Mouse (Mus musculus): ENCODE results near the gene Srebf2. TPM values are rescaled to one million over a fixed set of nuclear protein-coding genes. Genes with fewer than 3 reads are reported as not detected.
A peak's percentile ranks its signal among the peaks of the same experiment; 100 is the strongest.
"Not testable (repeated sequence)": the region's sequence is repeated elsewhere in the genome, so short reads cannot be mapped to it uniquely, and the experiment has no call there.

Gene Srebf2
- total RNA-seq, 2 experiments from 2014 or later: 162 to 165 TPM

- TF ChIP-seq CTCF (conservative IDR thresholded peaks at IDR 0.05): no peak
- Histone ChIP-seq H3K27ac (no peak overlapping the region), H3K4me3 (no peak overlapping the region)
- DNase-seq (ENCODE audit: low spot score in 2 of 2): no peak
Observed at GRCm38 (mm10) chr15:82230098-82230611, 83.2 kb downstream of the Srebf2 start.

DNA sequence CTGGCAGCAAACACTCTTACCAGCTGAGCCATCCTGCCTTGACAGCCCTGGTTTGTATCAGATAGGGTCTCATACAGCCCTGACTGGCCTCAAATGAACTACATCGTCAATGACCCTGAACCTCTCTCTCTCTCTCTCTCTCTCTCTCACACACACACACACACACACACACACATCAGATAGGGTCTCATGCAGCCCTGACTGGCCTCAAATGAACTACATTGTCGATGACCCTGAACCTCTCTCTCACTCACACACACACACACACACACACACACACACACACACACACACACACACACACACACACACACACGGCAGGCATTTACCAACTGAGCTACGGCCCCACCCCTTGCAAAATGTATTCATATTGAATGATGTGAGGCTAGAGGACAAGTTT lies 84.1 kb downstream of the Srebf2 start:
- DNase-seq (ENCODE audit: low spot score in 2 of 2): no peak
- Histone ChIP-seq H3K27ac (no peak overlapping the region), H3K4me3 (no peak overlapping the region)
- TF ChIP-seq CTCF (conservative IDR thresholded peaks at IDR 0.05): no peak

GRCm38 (mm10) chr15:82231591-82232378 lies 84.8 kb downstream of the Srebf2 start:
- Histone ChIP-seq H3K4me3 (no peak overlapping the region), H3K27ac (no peak overlapping the region)
- DNase-seq (ENCODE audit: low spot score in 2 of 2): peak in 1 of 2 experiments; percentile 55
- peak; percentile 22; the same call in 1 of the 2 replicates for TF ChIP-seq CTCF (conservative IDR thresholded peaks at IDR 0.05)

GRCm38 (mm10) chr15:82232651-82233050 lies 85.7 kb downstream of the Srebf2 start:
- Histone ChIP-seq H3K27ac (no peak overlapping the region), H3K4me3 (no peak overlapping the region)
- TF ChIP-seq CTCF (conservative IDR thresholded peaks at IDR 0.05): no peak
- DNase-seq (ENCODE audit: low spot score in 2 of 2): no peak

DNA sequence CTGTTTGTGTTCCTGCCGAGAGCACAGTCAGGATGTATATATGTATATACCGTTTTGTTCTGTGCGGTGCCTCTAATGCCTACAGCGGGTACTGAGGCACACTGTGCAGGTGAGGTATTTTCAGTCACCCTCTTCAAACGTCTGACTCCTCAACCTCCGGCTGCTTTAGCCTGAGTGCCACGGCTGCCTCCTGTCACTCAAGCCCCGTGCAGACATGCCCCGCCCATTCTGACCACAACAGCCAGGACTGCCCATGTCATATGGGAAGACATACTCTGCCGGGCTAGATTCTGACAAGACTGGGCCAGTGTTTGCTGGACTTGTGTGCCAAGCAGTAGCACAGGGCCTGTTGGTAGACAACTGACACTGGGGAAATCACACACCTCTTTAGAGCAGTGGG lies 88.7 kb downstream of the Srebf2 start:
- Histone ChIP-seq H3K27ac (no peak overlapping the region), H3K4me3 (no peak overlapping the region)
- DNase-seq (ENCODE audit: low spot score in 2 of 2): no peak
- TF ChIP-seq CTCF (conservative IDR thresholded peaks at IDR 0.05): no peak

DNA sequence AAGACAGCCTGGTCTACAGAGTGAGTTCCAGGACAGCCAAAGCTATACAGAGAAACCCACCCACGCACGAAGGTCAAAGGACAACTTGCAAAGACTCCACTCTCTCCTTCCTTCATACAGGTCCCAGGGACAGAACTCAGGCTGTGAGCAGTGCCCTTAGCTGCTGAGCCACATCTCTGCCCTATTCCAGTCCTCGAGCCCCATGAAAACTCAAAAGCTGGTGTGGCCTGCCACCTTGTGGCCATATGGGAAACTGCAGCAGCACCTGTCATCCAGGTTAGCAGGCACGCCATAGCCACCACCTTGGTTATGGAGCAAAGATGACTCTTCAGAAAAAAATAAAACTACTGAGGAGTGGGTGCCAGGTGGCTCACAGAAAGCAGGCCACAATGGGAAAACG lies 89.6 kb downstream of the Srebf2 start:
- Histone ChIP-seq H3K27ac (no peak overlapping the region), H3K4me3 (no peak overlapping the region)
- TF ChIP-seq CTCF (conservative IDR thresholded peaks at IDR 0.05): peak; percentile 100
- peak; percentile 76 to 91 for DNase-seq (ENCODE audit: low spot score in 2 of 2)

- DNase-seq (ENCODE audit: low spot score in 2 of 2): no peak
- H3K27ac ChIP-seq: no peak overlapping the region
- no peak; the same call in 1 of the 2 replicates for TF ChIP-seq CTCF (conservative IDR thresholded peaks at IDR 0.05)
- H3K4me3 ChIP-seq: peak overlapping the region; percentile 85
Observed at GRCm38 (mm10) chr15:82243311-82243710, 96.3 kb downstream of the Srebf2 start.

GRCm38 (mm10) chr15:82243742-82244114 lies 96.7 kb downstream of the Srebf2 start:
- DNase-seq (ENCODE audit: low spot score in 2 of 2): no peak
- no peak for TF ChIP-seq CTCF (conservative IDR thresholded peaks at IDR 0.05)
- H3K27ac ChIP-seq: peak overlapping the region; percentile 43; the same call in 1 of the 2 replicates
- peak overlapping the region; percentile 85 for H3K4me3 ChIP-seq

DNA sequence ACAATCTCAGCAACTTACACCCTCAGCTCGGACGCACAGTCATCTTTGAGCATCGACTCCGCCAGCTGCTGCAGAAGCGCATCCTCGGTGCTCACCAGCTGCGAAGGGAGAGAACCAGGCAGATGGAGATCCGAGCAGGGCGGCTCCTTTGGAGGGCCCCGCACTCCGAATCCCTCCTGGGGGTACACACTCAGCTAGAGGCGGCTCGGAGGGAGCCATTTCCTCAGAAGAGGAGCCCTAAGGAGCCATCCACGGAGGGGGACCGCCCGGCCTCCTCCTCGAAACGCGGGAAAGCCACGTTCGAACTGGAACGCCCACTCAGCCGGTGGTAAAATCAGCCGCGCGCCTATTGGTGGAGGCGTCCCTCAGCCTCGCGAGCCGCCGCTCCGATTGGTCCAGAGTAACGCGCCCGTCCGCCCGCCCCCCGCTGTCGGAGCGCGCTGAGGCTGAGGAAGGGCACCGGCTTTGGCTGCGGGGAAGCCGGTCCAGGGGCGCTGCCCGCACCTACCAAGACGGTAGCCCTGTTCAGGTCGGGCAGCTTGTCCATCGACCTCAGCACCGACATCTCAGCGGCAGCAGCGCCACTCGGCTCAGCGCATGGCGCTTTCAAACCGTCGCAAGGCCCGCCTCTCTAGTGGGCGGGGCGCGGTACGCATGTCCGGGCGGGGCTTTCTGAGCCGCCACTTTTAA lies 97.3 kb downstream of the Srebf2 start, which contains the start of gene Cenpm:
TSS of gene Cenpm (minus strand) at position 634 of the 690 bp plus-strand sequence.
- Histone ChIP-seq H3K4me3 (peak within 1 kb of the TSS; percentile 85), H3K27ac (peak within 1 kb of the TSS; percentile 43)
- TF ChIP-seq CTCF (conservative IDR thresholded peaks at IDR 0.05): peak; percentile 11; the same call in 1 of the 2 replicates
- peak; percentile 89 for DNase-seq (ENCODE audit: low spot score in 2 of 2)

GRCm38 (mm10) chr15:82244805-82245161 lies 97.8 kb downstream of the Srebf2 start:
- peak overlapping the region; percentile 85 for H3K4me3 ChIP-seq
- not testable (repeated sequence) for DNase-seq (ENCODE audit: low spot score in 2 of 2); H3K27ac ChIP-seq

GRCm38 (mm10) chr15:82247131-82247776 lies 100.3 kb downstream of the Srebf2 start:
- no peak for DNase-seq (ENCODE audit: low spot score in 2 of 2)
- Histone ChIP-seq H3K4me3 (no peak overlapping the region), H3K27ac (no peak overlapping the region)
- TF ChIP-seq CTCF (conservative IDR thresholded peaks at IDR 0.05): no peak

DNA sequence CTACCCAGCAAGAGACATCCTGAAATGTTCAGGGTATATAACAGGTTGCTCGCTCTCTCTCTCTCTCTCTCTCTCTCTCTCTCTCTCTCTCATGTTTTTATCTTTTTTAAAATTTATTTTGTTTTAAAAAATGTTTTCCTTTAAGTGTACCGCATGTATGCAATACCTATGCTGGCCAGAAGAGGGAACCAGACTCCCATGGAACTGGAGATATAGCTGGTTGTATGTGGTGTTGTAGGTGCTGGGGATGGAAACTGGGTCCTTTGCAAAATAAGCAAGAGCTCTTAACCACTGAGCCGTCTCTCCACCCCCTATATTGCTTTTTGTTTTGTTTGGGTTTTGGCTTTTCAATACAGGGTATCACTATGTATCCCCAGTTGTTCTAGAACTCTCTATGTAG lies 104.6 kb downstream of the Srebf2 start:
- Histone ChIP-seq H3K4me3 (no peak overlapping the region), H3K27ac (no peak overlapping the region)
- TF ChIP-seq CTCF (conservative IDR thresholded peaks at IDR 0.05): peak; percentile 60
- no peak for DNase-seq (ENCODE audit: low spot score in 2 of 2)

- no peak within 1 kb of the TSS for H3K4me3 ChIP-seq
- no peak within 1 kb of the TSS for H3K27ac ChIP-seq
- no peak for TF ChIP-seq CTCF (conservative IDR thresholded peaks at IDR 0.05)
- no peak for DNase-seq (ENCODE audit: low spot score in 2 of 2)
Observed at GRCm38 (mm10) chr15:82252097-82252496, 105.1 kb downstream of the Srebf2 start, which contains the start of gene 1500009C09Rik. TSS of gene 1500009C09Rik (plus strand) at chr15:82252397.

Small RNAs within 50 kb of the gene (microRNA-seq; reads per million reads assigned to microRNA genes)
- gene Mir33: 17.5 to 17.6 reads per million in 2 experiments

Other genes with a start within 250 kb of the Srebf2 start
- gene Polr3h, start 220.9 kb upstream of the Srebf2 start, total RNA-seq (2021): 10 to 100 TPM; 44.8 to 51.4 TPM
- 10 to 100 TPM; 75.2 to 81.8 TPM for gene Csdc2, start 210.4 kb upstream of the Srebf2 start, total RNA-seq (2021)
- gene Pmm1, start 186.3 kb upstream of the Srebf2 start, total RNA-seq (2021): 100 to 1,000 TPM; 214 to 224 TPM
- not detected for gene 1700029P11Rik, start 166.6 kb upstream of the Srebf2 start, total RNA-seq (2021)
- gene Xrcc6, start 159.3 kb upstream of the Srebf2 start, total RNA-seq (2021): 10 to 100 TPM; 20.6 to 26.3 TPM
- gene Desi1, start 113.3 kb upstream of the Srebf2 start, total RNA-seq (2021): 100 to 1,000 TPM in 1 of 2 experiments, 10 to 100 TPM in 1; 93.9 to 106 TPM
- gene Snu13, start 99.6 kb upstream of the Srebf2 start, total RNA-seq (2021): 100 to 1,000 TPM; 105 to 111 TPM
- gene 4930407I10Rik, start 88.0 kb upstream of the Srebf2 start, total RNA-seq (2021): not detected
- under 1 TPM; 0.26 to 0.44 TPM for gene Mei1, start 77.2 kb upstream of the Srebf2 start, total RNA-seq (2021)
- 10 to 100 TPM; 10.2 to 15.4 TPM for gene Ccdc134, start 19.3 kb upstream of the Srebf2 start, total RNA-seq (2021)
- gene Shisa8, start 65.6 kb downstream of the Srebf2 start, total RNA-seq (2021): 1 to 10 TPM in 1 of 2 experiments, under 1 TPM in 1; 0.95 to 1.2 TPM
- gene Tnfrsf13c, start 77.2 kb downstream of the Srebf2 start, total RNA-seq (2021): under 1 TPM; 0.54 to 0.79 TPM
- gene Cenpm, start 97.6 kb downstream of the Srebf2 start, total RNA-seq (2021): 1 to 10 TPM; 2.5 TPM
- gene 1500009C09Rik, start 105.2 kb downstream of the Srebf2 start, total RNA-seq (2021): 100 to 1,000 TPM; 105 to 108 TPM
- 100 to 1,000 TPM; 652 to 661 TPM for gene Sept3, start 127.7 kb downstream of the Srebf2 start, total RNA-seq (2021)
- gene Wbp2nl, start 151.8 kb downstream of the Srebf2 start, total RNA-seq (2021): not detected
- 10 to 100 TPM; 37.6 to 40.9 TPM for gene Naga, start 191.7 kb downstream of the Srebf2 start, total RNA-seq (2021)
- under 1 TPM; 0.41 to 0.64 TPM for gene Pheta2, start 191.8 kb downstream of the Srebf2 start, total RNA-seq (2021)
- gene Smdt1, start 191.8 kb downstream of the Srebf2 start, total RNA-seq (2021): 100 to 1,000 TPM; 138 to 144 TPM
- 100 to 1,000 TPM; 209 to 211 TPM for gene Ndufa6, start 207.1 kb downstream of the Srebf2 start, total RNA-seq (2021)
- 10 to 100 TPM; 43.0 to 53.8 TPM for gene Cyp2d22, start 233.1 kb downstream of the Srebf2 start, total RNA-seq (2021)
- under 1 TPM in 1 of 2 experiments, not detected in 1; 0.23 TPM for gene Cyp2d11, start 246.8 kb downstream of the Srebf2 start, total RNA-seq (2021)